Mouse (Mus musculus) heart, embryonic 13.5 days (tissue): ENCODE data around the gene Gpr183. TPM values are rescaled to one million over a fixed set of nuclear protein-coding genes. Genes with fewer than 3 reads are reported as not detected.

Experiments
- ATAC-seq: fragments of 200-750 bp; cut with Nextera tagmentation; 2 replicates; pipeline ENCODE4 v1.8.0; 2017; ENCODE audit warnings: moderate TSS enrichment; ENCODE audit not compliant: insufficient number of reproducible peaks, low FRiP score, low TSS enrichment; ENCODE audit errors: extremely low read depth
- H3K27ac ChIP-seq: fragments of 300-500 bp; sonication (generic); replicated peaks from 2 replicates; pipeline ENCODE4 v1.5.1; 2015; ENCODE audit warnings: moderate library complexity, mild to moderate bottlenecking, inconsistent platforms
- H3K27me3 ChIP-seq: fragments of 300-500 bp; sonication (generic); replicated peaks from 2 replicates; pipeline ENCODE4 v1.6.1; 2015; ENCODE audit warnings: mild to moderate bottlenecking, inconsistent platforms
- H3K36me3 ChIP-seq: fragments of 300-500 bp; sonication (generic); 2 replicates; pipeline ENCODE4 v1.6.1; 2015; ENCODE audit warnings: mild to moderate bottlenecking, inconsistent platforms
- H3K4me1 ChIP-seq: fragments of 300-500 bp; sonication (generic); 2 replicates; pipeline ENCODE4 v1.6.1; 2015; ENCODE audit warnings: inconsistent platforms
- H3K4me2 ChIP-seq: fragments of 300-500 bp; sonication (generic); 2 replicates; pipeline ENCODE4 v1.6.1; 2015; ENCODE audit warnings: inconsistent platforms, mild to moderate bottlenecking, moderate library complexity
- H3K4me3 ChIP-seq: fragments of 300-500 bp; sonication (generic); 2 replicates; pipeline ENCODE4 v1.5.1; 2015; ENCODE audit warnings: moderate library complexity, mild to moderate bottlenecking, inconsistent platforms
- H3K9ac ChIP-seq: fragments of 300-500 bp; sonication (generic); 2 replicates; pipeline ENCODE4 v1.6.1; 2015; ENCODE audit warnings: inconsistent platforms, mild to moderate bottlenecking, moderate library complexity
- H3K9me3 ChIP-seq: fragments of 300-500 bp; sonication (generic); 2 replicates; pipeline ENCODE4 v1.6.1; 2016; ENCODE audit warnings: inconsistent platforms
- WGBS: fragments of 180-500 bp; shearing (Covaris S2); methylation state at CpG from one replicate; pipeline ENCODE4 v1.1.7; 2015; ENCODE audit warnings: mixed read lengths; 5-methylcytosine and 5-hydroxymethylcytosine counted together
- polyA plus RNA-seq: library from polyadenylated mRNA; unstranded; fragments of >200 nt; fragmentation: Nextera tagmentation; extraction: Ambion mirVana; gene quantifications from 2 replicates; pipeline ENCODE4 v1.2.1, GENCODE M21; 2015

Gene Gpr183
- polyA plus RNA-seq, 1 experiment from 2014 or later = 2.3 TPM

DNA sequence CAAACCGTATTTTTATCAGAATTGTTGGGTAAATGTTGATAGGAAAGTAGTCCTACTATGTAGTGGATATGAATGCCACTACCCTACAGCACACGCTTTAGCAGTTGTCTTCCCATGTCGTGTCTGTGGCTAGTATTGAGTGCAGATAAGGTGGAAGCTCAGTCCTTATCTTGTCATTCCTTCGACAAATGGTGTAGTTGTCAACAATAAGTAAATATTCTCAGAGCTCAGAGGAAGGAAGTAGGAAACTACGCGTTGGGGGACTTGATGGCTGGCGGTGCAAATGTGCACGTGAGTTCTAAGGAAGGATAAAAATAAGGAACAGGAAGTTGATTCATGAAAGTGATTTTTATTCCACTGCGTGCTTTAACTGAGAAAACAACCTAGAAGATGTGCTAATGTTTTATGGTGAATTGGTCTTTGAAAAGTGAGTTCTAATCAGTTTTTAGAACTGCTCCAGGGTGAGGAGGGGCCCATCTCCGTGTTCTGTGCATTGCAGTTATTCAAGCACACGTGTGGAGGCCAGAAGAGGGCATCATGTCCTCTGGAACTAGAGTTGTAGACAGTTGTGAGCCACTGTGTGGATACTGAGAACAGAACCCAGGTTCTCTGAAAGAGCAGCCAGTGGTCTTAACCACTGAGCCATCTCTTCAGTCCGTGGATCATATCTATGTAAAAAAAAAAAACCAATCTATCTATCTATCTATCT is 35.6 kb downstream of the Gpr183 start:
- H3K4me2 ChIP-seq = no peak overlapping the region
- no peak for ATAC-seq
- H3K9me3 ChIP-seq = no peaks in the 10 kb centered on the region
- peak overlapping the region; percentile 45; the same call in 1 of the 2 replicates for H3K27ac ChIP-seq
- no peak overlapping the region for H3K4me3 ChIP-seq
- H3K9ac ChIP-seq = no peak overlapping the region
- no peaks in the 10 kb centered on the region for H3K27me3 ChIP-seq
- H3K4me1 ChIP-seq = peaks cover 34% of the 10 kb centered on the region
- H3K36me3 ChIP-seq = peaks cover 7% of the 10 kb centered on the region
- 46% methylated on average over 12 of the region's 12 CpGs for WGBS

DNA sequence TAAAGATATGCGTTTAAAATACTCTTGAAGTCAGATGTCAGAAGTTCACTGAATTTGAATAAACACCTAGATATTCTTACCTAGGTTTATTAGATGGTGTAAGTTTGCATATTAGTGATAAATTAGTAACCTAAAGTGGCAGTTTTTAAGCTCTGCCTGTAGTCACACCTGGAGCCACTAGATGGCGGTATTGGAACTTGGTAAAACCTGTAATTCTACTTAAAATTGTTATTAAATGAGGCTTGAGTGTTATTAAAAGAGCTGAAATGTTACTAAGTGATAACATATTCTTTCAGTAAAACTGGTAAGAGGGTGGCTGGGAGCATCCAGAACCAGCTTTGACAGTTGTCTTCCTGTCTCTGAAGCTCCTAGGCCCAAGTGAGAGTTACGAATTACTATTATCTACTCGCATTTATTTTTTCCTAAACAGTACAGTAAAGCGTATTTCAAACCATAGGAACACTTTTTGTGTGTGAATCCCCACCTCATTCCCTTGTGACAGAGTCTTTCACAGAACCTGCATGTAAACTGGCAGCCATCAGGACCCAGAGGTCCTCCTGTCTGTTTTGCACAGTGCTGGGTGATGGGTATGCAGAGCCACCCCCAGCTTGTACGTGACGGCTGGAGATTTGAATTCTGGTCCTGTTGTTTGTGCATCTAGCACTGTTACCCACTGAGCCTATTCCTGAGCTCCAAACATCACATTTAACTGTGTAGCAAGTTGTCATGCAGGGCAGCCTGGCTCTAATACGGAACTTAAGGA is 36.4 kb downstream of the Gpr183 start:
- Histone ChIP-seq H3K27ac (peak overlapping the region; percentile 43; the same call in 1 of the 2 replicates), H3K9me3 (no peaks in the 10 kb centered on the region), H3K4me1 (peaks cover 34% of the 10 kb centered on the region), H3K36me3 (no peaks in the 10 kb centered on the region), H3K4me3 (no peak overlapping the region), H3K27me3 (no peaks in the 10 kb centered on the region), H3K4me2 (no peak overlapping the region), H3K9ac (no peak overlapping the region)
- 52% methylated on average over 8 of the region's 8 CpGs for WGBS
- ATAC-seq = no peak

GRCm38 (mm10) chr14:121927451-121927850 is 37.5 kb downstream of the Gpr183 start:
- Histone ChIP-seq H3K36me3 (no peaks in the 10 kb centered on the region), H3K27ac (no peak overlapping the region), H3K4me3 (no peak overlapping the region), H3K4me1 (peaks cover 34% of the 10 kb centered on the region), H3K4me2 (no peak overlapping the region), H3K9me3 (no peaks in the 10 kb centered on the region), H3K27me3 (no peaks in the 10 kb centered on the region), H3K9ac (no peak overlapping the region)
- WGBS = 86% methylated on average over 8 of the region's 8 CpGs
- no peak for ATAC-seq

- Histone ChIP-seq H3K27me3 (no peaks in the 10 kb centered on the region), H3K9ac (no peak overlapping the region), H3K4me1 (peaks cover 30% of the 10 kb centered on the region), H3K36me3 (no peaks in the 10 kb centered on the region), H3K4me2 (no peak overlapping the region), H3K4me3 (no peak overlapping the region), H3K9me3 (no peaks in the 10 kb centered on the region), H3K27ac (no peak overlapping the region)
- 80% methylated on average over 6 of the region's 6 CpGs for WGBS
- no peak for ATAC-seq
Observed at GRCm38 (mm10) chr14:121926901-121927300, 38.1 kb downstream of the Gpr183 start.

DNA sequence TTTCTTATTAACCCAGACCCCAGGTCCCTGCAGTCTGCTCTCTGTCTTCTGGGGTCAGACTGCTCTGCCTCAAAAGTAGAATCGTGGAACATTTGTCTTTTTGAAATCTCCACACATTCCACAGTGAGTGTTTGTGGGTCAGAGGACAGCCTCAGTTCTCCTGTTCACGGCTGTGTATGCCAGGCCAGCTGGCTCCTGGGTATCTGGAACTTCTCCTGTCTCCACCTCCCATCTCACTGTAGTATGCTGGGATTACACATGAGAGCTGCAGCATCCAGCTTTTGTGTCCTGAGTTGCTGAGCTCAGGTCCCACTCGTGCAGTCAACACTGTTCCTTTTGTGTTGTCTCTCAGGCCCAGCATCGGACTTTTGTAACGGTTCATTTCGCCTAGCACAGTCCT is 40.1 kb downstream of the Gpr183 start:
- Histone ChIP-seq H3K27me3 (no peaks in the 10 kb centered on the region), H3K9ac (no peak overlapping the region), H3K4me1 (peaks cover 32% of the 10 kb centered on the region), H3K9me3 (no peaks in the 10 kb centered on the region), H3K4me2 (no peak overlapping the region), H3K4me3 (no peak overlapping the region), H3K27ac (no peak overlapping the region), H3K36me3 (no peaks in the 10 kb centered on the region)
- WGBS = 62% methylated on average over 6 of the region's 6 CpGs
- ATAC-seq = no peak

DNA sequence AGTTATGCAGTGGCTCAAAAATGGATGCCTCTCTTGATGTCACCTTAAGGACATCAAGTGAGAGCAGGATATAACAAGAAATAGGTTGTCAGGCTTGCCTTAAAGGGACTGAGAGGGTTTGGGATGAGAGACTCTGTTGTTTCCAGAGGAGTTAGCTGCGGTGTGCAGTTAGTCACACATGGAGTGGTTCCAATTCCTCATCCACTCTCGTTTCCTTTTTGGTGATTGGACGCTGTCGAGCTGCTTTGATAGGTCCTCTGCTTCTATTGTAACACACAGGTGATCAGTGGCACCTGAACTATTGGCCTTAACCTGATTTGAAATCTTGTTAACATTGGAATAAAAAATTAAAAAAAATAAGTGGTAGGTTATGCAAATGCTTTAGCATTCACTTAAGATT is 42.3 kb downstream of the Gpr183 start:
- Histone ChIP-seq H3K27ac (no peak overlapping the region), H3K9ac (no peak overlapping the region), H3K36me3 (peaks cover 6% of the 10 kb centered on the region), H3K4me1 (peaks cover 22% of the 10 kb centered on the region), H3K4me3 (no peak overlapping the region), H3K27me3 (no peaks in the 10 kb centered on the region), H3K4me2 (no peak overlapping the region), H3K9me3 (no peaks in the 10 kb centered on the region)
- 66% methylated on average over 4 of the region's 4 CpGs for WGBS
- ATAC-seq = no peak

DNA sequence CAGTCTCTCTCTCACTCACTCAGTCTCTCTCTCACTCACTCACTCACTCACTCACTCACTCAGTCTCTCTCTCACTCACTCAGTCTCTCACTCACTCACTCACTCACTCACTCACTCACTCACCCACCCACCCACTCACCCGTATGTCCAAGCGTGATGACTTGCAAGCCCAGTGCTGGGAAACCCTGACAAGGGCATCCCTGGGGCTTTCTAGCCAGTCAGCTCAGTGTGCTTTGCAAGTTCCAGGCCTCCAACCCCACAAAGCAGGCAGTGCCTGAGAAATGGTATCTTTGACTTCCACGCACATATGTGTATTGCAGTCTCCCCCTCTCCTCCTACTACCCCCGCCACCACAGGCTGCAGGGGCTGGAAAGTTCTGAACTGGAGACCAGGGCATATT is 43.0 kb downstream of the Gpr183 start:
- 88% methylated on average over 4 of the region's 4 CpGs for WGBS
- no peak overlapping the region for H3K4me3 ChIP-seq
- H3K27ac ChIP-seq = no peak overlapping the region

GRCm38 (mm10) chr14:121920511-121921124 is 44.4 kb downstream of the Gpr183 start:
- H3K27ac ChIP-seq = peak overlapping the region; percentile 68
- ATAC-seq = no peak; the same call in 1 of the 2 replicates
- H3K4me3 ChIP-seq = no peak overlapping the region
- peaks cover 26% of the 10 kb centered on the region for H3K36me3 ChIP-seq
- WGBS = 64% methylated on average over 12 of the region's 12 CpGs
- H3K4me2 ChIP-seq = no peak overlapping the region
- H3K27me3 ChIP-seq = no peaks in the 10 kb centered on the region
- H3K9me3 ChIP-seq = no peaks in the 10 kb centered on the region
- H3K9ac ChIP-seq = peak overlapping the region; percentile 20
- peaks cover 22% of the 10 kb centered on the region for H3K4me1 ChIP-seq

More for the DNA sequence above, 43.0 kb downstream of the Gpr183 start:
- ATAC-seq = no peak
- H3K36me3 ChIP-seq = peaks cover 13% of the 10 kb centered on the region
- H3K9ac ChIP-seq = no peak overlapping the region
- no peak overlapping the region for H3K4me2 ChIP-seq
- no peaks in the 10 kb centered on the region for H3K9me3 ChIP-seq
- peaks cover 22% of the 10 kb centered on the region for H3K4me1 ChIP-seq
- H3K27me3 ChIP-seq = no peaks in the 10 kb centered on the region

GRCm38 (mm10) chr14:121919752-121920151 is 45.2 kb downstream of the Gpr183 start:
- Histone ChIP-seq H3K4me2 (no peak overlapping the region), H3K27ac (no peak overlapping the region), H3K9ac (no peak overlapping the region), H3K9me3 (no peaks in the 10 kb centered on the region), H3K4me3 (no peak overlapping the region), H3K4me1 (peaks cover 17% of the 10 kb centered on the region), H3K36me3 (peaks cover 26% of the 10 kb centered on the region), H3K27me3 (no peaks in the 10 kb centered on the region)
- WGBS = 33% methylated on average over 3 of the region's 3 CpGs
- ATAC-seq = no peak

DNA sequence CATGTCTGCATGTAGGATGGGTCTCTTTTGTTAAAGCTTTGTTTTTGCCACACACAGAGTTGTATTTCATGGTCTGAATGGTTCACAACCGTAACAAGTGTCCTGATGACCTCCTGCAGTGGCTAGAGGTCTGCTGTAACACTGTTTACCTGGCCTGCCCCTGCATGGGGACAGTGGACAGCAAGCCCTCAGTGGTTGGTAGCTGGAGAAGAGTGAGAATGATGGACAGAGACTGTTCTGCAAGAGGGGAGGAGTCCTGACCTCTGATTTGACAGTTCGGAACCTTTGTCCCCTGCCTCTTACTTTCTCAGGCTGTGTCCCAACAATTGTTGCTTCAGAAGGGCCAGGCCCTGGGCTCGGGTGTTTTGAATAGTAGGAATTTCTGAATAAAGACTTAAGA is 46.7 kb downstream of the Gpr183 start:
- H3K4me2 ChIP-seq = no peak overlapping the region
- H3K9ac ChIP-seq = no peak overlapping the region
- ATAC-seq = no peak
- H3K4me3 ChIP-seq = no peak overlapping the region
- H3K27ac ChIP-seq = no peak overlapping the region
- peaks cover 17% of the 10 kb centered on the region for H3K4me1 ChIP-seq
- H3K9me3 ChIP-seq = no peaks in the 10 kb centered on the region
- peaks cover 26% of the 10 kb centered on the region for H3K36me3 ChIP-seq
- WGBS = 73% methylated on average over 3 of the region's 3 CpGs
- no peaks in the 10 kb centered on the region for H3K27me3 ChIP-seq

DNA sequence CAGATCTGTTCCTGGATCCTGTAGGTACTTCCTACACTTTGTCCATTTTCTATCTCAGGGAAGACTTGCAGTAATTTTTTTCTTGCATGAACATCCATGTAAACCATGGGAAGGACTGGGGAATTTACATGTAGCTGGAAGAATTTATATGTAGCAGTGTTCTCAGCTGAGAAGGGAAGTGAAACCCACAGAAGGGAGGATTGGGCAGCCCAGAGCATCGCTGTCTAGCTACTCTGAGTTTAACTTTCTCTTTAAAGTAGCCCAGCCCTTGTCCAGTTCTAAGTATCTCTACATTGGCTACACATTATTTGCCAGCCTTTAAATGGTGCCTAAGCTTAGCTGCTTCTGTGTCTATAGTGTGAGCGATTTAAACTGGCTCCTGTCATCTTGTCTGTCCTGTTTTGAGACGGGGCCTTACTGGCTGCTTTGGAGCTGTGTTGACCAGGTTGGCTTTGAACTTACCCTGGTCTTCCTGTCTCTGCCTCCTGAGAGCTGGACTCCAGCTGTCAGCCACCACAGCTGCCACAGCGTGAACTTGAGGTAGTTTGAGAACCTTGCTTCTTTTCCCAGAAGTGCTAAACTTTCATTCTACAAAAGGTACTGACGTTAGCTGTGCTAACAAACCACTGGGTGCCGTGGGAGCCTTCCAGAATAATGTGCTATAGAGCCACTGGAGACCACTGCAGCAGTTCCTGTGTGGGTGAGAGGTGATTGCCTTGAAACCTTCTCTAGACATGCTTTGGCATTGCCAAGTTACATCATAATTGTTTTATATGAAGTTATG is 48.5 kb downstream of the Gpr183 start:
- Histone ChIP-seq H3K4me1 (peaks cover 22% of the 10 kb centered on the region), H3K27me3 (no peaks in the 10 kb centered on the region), H3K4me3 (no peak overlapping the region), H3K4me2 (no peak overlapping the region), H3K36me3 (peaks cover 38% of the 10 kb centered on the region), H3K9ac (no peak overlapping the region), H3K9me3 (no peaks in the 10 kb centered on the region), H3K27ac (no peak overlapping the region)
- ATAC-seq = no peak
- 85% methylated on average over 6 of the region's 6 CpGs for WGBS
